Mouse (Mus musculus) retina, postnatal 1 day (tissue): Measurements from ENCODE around the gene Olfr24.
"Not testable (repeated sequence)": the region's sequence is repeated elsewhere in the genome, so short reads cannot be mapped to it uniquely, and the experiment has no call there.

Source experiments
- DNase-seq: peaks from one replicate; pipeline ENCODE4 v3.0.0-alpha.2; 2012

Olfr24 gene

GRCm38 (mm10) chr9:18763896-18764295, at the start of gene Olfr24:
TSS of gene Olfr24 (minus strand) at chr9:18763996.
- DNase-seq = no peak

- no peak for DNase-seq
These were observed 21.5 kb upstream of the Olfr24 start for GRCm38 (mm10) chr9:18785316-18785715.

DNA sequence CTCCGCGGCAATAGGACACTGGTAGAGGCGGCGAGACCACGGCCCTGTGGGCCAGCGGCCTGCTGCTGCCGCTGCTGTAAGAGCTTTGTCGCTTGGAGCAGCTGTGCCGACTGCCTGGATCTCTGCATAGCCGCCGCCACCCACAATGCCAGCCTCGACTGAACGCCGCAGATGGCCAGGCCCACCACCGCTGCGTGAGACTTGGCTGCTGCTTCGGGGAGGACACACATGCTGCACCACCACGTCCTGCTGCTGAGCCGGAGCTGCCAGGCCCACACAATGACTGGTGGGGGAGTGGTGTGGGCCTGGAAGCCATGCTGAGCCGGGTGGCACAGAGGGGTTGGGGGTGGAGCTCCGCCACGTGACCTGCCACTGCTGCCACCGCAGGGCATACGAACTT, 15.7 kb upstream of the Olfr24 start:
- peak; percentile 26 for DNase-seq

GRCm38 (mm10) chr9:18778981-18779380, 15.2 kb upstream of the Olfr24 start:
- peak; percentile 2 for DNase-seq

- no peak for DNase-seq
These were observed 8.2 kb downstream of the Olfr24 start for GRCm38 (mm10) chr9:18755595-18755994.

- DNase-seq = peak; percentile 66
These were observed 19.2 kb downstream of the Olfr24 start for GRCm38 (mm10) chr9:18744639-18745038.

DNA sequence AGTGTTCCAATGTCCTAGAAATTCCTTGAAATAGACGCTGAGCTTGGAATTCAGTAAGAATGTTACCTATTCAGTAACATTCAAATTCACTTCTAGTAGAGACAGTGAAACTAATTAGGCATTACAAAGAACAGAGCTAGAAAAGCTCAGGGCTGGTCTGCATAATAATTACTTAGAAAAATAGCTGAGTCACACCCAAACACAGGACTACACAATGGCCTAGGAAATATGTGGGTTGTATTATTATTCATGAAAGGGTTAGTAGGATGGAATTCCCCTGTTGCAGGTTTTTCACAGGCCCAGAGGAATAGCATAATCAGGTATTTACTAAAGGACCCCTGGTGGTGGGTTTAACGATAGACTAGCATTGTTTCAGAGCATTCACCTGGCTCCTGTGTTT, 29.6 kb downstream of the Olfr24 start:
- not testable (repeated sequence) for DNase-seq

DNA sequence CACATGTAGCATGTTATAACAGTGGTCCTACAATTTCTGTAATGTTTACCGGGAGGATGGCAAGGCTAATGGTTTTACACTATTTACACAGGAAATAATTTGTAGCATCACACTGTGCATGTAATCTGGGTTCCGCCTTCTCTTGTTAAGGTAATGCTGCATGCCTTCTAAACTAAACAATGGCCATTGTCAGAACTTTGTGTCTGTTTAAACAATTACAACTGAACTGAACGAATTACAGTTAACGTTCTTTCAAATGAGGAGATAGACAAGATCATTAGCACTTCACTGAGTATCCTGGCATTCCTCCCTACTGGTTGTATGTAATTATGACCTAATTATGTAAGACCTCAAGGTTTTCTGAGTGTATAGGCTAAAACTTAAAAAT, 41.1 kb downstream of the Olfr24 start:
- DNase-seq = peak; percentile 83

GRCm38 (mm10) chr9:18721931-18722711, 41.7 kb downstream of the Olfr24 start:
- peak; percentile 89 for DNase-seq

- peak; percentile 15 for DNase-seq
These were observed 42.8 kb downstream of the Olfr24 start for GRCm38 (mm10) chr9:18721011-18721410.

GRCm38 (mm10) chr9:18705628-18706027, 58.2 kb downstream of the Olfr24 start:
- no peak for DNase-seq
